Mouse (Mus musculus): Measurements from ENCODE around the gene Glt1d1. TPM values are rescaled to one million over a fixed set of nuclear protein-coding genes. Genes with fewer than 3 reads are reported as not detected.

Gene Glt1d1
- total RNA-seq (2021), result 10 to 100 TPM; 23.8 to 26.7 TPM
- long read RNA-seq, experiment 1, partial matches to known transcripts, result 0 of 3 reads
- long read RNA-seq, experiment 1, other reads (novel, unspliced or antisense), result 2 of 3 reads
- long read RNA-seq, experiment 2, partial matches to known transcripts, result 0 of 3 reads
- long read RNA-seq, experiment 2, other reads (novel, unspliced or antisense), result 2 of 3 reads

- DNase-seq (ENCODE audit: low spot score in 2 of 2), result peak in 1 of 2 experiments; percentile 34
These were observed at the start of gene Glt1d1, which contains the start of gene Slc15a4 for GRCm38 (mm10) chr5:127632167-127633145. Gene Glt1d1 (plus strand): TSS chr5:127632262. Gene Slc15a4 (minus strand): TSS chr5:127632897.

DNA sequence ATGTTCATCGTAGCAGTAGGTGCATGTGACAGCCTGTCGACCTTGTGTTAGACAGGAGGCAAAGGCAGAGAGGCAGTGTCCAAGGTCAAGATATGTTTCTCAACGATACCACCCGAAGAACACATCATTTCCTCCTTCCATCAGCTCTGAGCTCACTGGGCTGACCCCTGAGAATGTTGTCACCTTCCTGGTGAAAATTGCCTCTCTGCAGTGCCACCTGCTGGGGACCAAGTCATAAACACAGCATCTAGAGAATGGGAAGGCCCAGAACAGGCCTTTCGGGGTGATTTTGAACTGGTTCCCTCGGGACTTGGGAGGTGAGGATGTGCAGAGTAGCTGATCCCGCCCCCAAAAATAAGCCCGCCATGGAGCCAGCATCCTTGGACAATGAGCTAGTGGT lies 48.4 kb upstream of the Glt1d1 start:
- no peak for DNase-seq (ENCODE audit: low spot score in 2 of 2)

GRCm38 (mm10) chr5:127587854-127588253 lies 44.2 kb upstream of the Glt1d1 start:
- no peak for DNase-seq (ENCODE audit: low spot score in 2 of 2)

GRCm38 (mm10) chr5:127592406-127592805 lies 39.7 kb upstream of the Glt1d1 start:
- DNase-seq (ENCODE audit: low spot score in 2 of 2), result no peak

DNA sequence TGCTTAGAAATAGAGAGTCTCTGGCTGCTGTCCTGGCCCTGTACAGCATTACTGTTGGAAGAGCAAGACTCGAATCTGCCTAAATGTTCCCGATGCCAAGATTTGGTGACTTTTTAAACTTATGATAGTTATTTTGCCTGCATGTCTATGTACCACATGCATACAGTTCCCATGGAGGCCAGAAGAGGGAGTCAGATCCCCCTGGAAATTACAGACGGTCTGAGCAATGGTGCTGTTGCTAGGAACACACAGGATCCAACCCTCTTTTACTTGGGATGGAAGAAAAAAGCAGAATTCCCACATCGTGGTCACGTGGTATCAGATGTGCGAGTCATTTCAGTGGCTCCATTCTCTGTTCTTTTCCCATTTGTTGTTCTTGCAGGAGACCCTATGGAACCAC lies 39.2 kb upstream of the Glt1d1 start:
- DNase-seq (ENCODE audit: low spot score in 2 of 2), result peak; percentile 40 to 51

- peak; percentile 22 to 58 for DNase-seq (ENCODE audit: low spot score in 2 of 2)
These were observed 36.4 kb upstream of the Glt1d1 start for GRCm38 (mm10) chr5:127595676-127596075.

GRCm38 (mm10) chr5:127596862-127597261 lies 35.2 kb upstream of the Glt1d1 start:
- no peak for DNase-seq (ENCODE audit: low spot score in 2 of 2)

DNA sequence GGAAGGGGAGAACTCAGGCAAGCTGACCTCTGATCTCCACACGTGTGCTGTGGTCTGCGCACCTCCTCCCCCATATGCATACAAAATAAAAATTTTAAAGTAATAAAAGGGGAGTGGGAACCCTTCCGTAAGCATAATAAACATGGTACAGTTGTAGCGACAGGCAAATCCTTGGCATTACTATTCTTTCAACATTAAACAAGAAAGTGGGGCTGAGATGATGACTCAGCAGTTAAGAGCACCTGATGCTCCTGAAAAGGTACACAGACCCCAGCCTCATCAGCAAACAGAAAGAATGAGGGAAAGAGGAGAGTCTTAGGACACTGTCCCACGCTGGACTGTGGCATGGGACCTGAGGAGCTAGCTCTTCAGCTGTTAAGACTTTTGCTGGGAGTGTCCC lies 29.1 kb upstream of the Glt1d1 start:
- DNase-seq (ENCODE audit: low spot score in 2 of 2), result no peak

GRCm38 (mm10) chr5:127607507-127607906 lies 24.6 kb upstream of the Glt1d1 start:
- DNase-seq (ENCODE audit: low spot score in 2 of 2), result no peak

GRCm38 (mm10) chr5:127609191-127609714 lies 22.8 kb upstream of the Glt1d1 start:
- no peak for DNase-seq (ENCODE audit: low spot score in 2 of 2)

DNA sequence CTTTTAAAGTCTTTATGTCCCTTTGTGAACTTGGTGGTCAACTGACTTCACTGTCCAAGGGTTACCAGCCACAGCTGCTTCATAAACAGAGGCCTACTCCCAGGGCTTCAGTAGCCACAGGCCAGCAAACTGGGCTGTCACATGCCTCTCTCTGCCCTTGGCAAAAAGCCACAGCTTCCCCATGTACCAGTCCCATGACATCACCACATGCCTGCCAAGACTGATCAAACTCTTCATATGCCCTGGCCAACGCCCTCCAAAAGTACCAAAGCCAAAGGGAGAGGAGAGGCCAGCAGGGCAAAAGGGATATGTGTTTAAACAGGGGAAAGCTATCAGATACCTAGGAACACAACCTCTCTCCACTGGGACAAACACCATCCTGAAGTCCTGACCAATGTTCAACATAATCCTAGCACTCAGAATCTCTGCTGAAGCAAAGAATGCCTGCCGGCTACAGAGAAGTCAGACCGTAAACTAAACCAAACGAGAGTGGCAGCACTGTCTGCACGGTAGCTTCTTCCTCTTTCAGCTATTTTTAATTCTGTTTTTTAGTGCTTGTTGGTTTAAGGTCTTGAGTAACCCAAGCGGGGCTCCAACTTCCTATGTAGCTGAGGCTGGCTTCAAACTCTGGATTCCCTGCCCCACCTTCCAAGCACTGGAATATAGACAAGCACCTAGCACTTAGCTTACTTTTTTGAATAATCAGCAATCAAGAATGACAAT lies 21.1 kb upstream of the Glt1d1 start:
- DNase-seq (ENCODE audit: low spot score in 2 of 2), result peak in 1 of 2 experiments; percentile 40

- no peak for DNase-seq (ENCODE audit: low spot score in 2 of 2)
These were observed 20.2 kb upstream of the Glt1d1 start for GRCm38 (mm10) chr5:127611881-127612280.

DNA sequence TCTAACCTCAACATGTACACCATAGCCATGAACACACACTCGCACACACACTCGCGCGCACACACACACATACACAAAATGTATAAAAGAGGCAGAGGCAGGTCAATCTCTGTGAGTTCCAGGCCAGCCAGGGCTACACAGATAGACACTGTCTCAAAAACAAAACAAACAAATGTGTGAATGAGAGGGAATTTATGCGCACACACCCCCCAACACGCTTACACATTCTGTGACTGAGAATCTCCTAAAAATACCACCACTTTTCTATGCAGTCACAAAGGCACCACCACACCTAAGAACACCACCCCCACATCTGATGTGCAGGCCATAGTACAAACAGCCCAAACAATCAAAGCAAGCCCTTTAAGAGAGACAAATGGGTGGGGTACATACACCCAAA lies 19.7 kb upstream of the Glt1d1 start:
- DNase-seq (ENCODE audit: low spot score in 2 of 2), result no peak

GRCm38 (mm10) chr5:127615459-127615858 lies 16.6 kb upstream of the Glt1d1 start:
- no peak for DNase-seq (ENCODE audit: low spot score in 2 of 2)

- DNase-seq (ENCODE audit: low spot score in 2 of 2), result no peak
These were observed 15.9 kb upstream of the Glt1d1 start for GRCm38 (mm10) chr5:127616151-127616550.

GRCm38 (mm10) chr5:127616884-127617635 lies 15.0 kb upstream of the Glt1d1 start:
- peak; percentile 96 to 98 for DNase-seq (ENCODE audit: low spot score in 2 of 2)

DNA sequence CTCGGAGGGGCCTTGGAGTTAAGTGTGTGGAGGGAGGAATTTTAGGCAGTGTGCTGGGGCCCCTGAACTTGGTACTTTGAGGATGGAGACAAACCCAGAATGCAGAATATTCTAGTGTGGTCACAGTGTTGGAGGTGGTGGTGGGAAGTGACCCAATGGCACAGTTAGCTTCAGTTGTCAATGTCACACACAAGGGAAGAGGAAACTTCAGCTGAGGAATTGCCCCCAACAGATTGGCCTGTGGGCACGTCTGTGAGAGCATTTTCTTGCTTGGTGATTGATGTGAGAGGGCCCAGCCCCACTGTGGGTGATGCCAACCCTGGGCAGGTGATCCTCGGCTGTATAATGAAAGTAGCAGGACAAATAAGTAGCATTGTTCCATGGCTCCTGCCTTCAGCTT lies 13.2 kb upstream of the Glt1d1 start:
- no peak for DNase-seq (ENCODE audit: low spot score in 2 of 2)

DNA sequence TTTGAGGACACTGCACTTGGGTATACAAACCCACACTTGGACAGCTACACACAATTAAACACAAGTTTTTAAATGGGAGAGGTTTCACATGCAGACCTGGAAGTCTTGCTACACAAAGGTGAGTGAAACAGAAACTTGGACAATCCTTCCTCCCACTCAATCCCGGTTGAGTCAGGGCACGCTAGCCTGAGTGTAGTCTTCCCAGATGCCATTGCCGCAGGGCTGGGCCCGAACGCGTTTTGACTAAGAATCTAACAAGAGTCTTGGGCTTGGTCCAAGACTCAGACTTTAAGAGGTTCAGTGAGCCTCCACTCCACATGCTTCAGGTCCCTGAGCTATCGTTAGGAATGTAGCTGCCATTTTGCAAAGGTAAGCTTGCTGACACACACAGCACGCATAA lies 11.7 kb upstream of the Glt1d1 start:
- no peak for DNase-seq (ENCODE audit: low spot score in 2 of 2)

- DNase-seq (ENCODE audit: low spot score in 2 of 2), result no peak
These were observed 11.0 kb upstream of the Glt1d1 start for GRCm38 (mm10) chr5:127621108-127621507.

- no peak for DNase-seq (ENCODE audit: low spot score in 2 of 2)
These were observed 7.4 kb upstream of the Glt1d1 start for GRCm38 (mm10) chr5:127624427-127625213.

All from layer of hippocampus, postnatal 14 days (tissue).